Mouse (Mus musculus) embryonic fibroblast, embryonic 13.5 days (primary cell): Measurements from ENCODE around the gene BC080695.
"Not testable (repeated sequence)": the region's sequence is repeated elsewhere in the genome, so short reads cannot be mapped to it uniquely, and the experiment has no call there.

Source experiments
- CTCF ChIP-seq: IDR thresholded peaks from 2 replicates; pipeline ENCODE4 v1.5.1; 2011; ENCODE audit warnings: mild to moderate bottlenecking, control low read depth, low read length, moderate library complexity, borderline replicate concordance; ENCODE audit not compliant: insufficient read depth
- POLR2A ChIP-seq: IDR thresholded peaks from 2 replicates; pipeline ENCODE4 v1.6.1; 2011; ENCODE audit warnings: low read depth, mild to moderate bottlenecking, control low read depth, low read length, moderate library complexity

- not testable (repeated sequence) for TF ChIP-seq CTCF, POLR2A
These were observed 15.8 kb upstream of the BC080695 start, which contains the start of gene Gm13040 for GRCm38 (mm10) chr4:143535654-143536053.
